Mouse (Mus musculus) bone marrow macrophage, adult 2 months (primary cell): ENCODE measurements around the gene Tuba1b. TPM values are rescaled to one million over a fixed set of nuclear protein-coding genes. Genes with fewer than 3 reads are reported as not detected.
A peak's percentile ranks its signal among the peaks of the same experiment; 100 is the strongest.
"Not testable (repeated sequence)": the region's sequence is repeated elsewhere in the genome, so short reads cannot be mapped to it uniquely, and the experiment has no call there.

ENCODE experiments used
- H3K27ac ChIP-seq: 2 replicates; pipeline ENCODE4 v1.5.1; 2012; ENCODE audit warnings: low read depth, low read length; ENCODE audit not compliant: insufficient read depth
- H3K4me1 ChIP-seq: 2 replicates; pipeline ENCODE4 v1.6.1; 2012; ENCODE audit warnings: low read length; ENCODE audit not compliant: control insufficient read depth, insufficient read depth
- H3K4me3 ChIP-seq: 2 replicates; pipeline ENCODE4 v1.5.1; 2012; ENCODE audit warnings: mild to moderate bottlenecking, low read length, moderate library complexity; ENCODE audit not compliant: insufficient read depth
- CTCF ChIP-seq: IDR thresholded peaks from 2 replicates; pipeline ENCODE4 v1.5.1; 2012; ENCODE audit warnings: low read depth, mild to moderate bottlenecking, low read length, moderate library complexity
- POLR2A ChIP-seq: IDR thresholded peaks from 2 replicates; pipeline ENCODE4 v1.6.1; 2012; ENCODE audit warnings: mild to moderate bottlenecking, low read depth, low read length, borderline replicate concordance
- polyA plus RNA-seq: library from polyadenylated mRNA; stranded (reverse); fragments of >200 nt; gene quantifications from 2 replicates; pipeline ENCODE4 v1.2.4, GENCODE M21; 2012; ENCODE audit not compliant: missing spikeins, insufficient read depth, insufficient read length

Gene Tuba1b
- polyA plus RNA-seq: 872 and 1,013 TPM in 2 replicates

DNA sequence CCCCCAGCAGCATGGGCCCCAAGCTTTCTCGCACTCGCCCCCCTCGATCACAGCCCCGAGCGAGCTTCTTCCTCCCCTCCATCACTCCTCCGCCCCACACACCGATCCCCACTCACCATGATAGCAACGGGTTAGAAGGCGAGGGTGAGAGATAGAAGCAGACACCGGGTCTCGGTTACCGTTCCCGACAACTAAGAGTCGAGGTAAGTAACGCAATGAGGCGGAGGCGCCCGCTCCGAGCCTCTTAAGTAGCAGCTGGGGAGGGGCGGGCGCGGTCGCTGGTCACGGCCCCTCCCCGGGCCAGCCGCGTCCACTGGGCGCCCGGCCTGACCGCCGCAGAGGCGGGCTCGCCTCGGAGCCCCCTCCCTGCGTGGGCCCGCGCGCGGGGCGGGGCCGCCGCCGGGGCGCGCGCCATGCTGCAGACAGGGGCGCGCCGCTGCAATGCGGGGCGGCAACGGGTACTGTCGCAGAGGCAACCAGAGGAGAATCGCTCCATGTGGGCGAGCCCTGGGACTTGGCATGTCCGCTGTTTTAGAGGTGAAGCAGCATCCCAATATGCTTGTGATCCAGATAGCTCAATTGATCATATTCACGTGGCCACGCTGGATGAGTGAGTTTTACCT is at the start of gene Tuba1b:
Gene Tuba1b (minus strand): TSS at position 349 of the 623 bp plus-strand sequence.
- H3K4me1 ChIP-seq: peaks cover 17% of the 10 kb centered on the region
- H3K4me3 ChIP-seq: peak within 1 kb of the TSS; percentile 74
- no peak for TF ChIP-seq CTCF
- TF ChIP-seq POLR2A: peak; percentile 86; the same call in 1 of the 2 replicates
- H3K27ac ChIP-seq: peak within 1 kb of the TSS; percentile 80

DNA sequence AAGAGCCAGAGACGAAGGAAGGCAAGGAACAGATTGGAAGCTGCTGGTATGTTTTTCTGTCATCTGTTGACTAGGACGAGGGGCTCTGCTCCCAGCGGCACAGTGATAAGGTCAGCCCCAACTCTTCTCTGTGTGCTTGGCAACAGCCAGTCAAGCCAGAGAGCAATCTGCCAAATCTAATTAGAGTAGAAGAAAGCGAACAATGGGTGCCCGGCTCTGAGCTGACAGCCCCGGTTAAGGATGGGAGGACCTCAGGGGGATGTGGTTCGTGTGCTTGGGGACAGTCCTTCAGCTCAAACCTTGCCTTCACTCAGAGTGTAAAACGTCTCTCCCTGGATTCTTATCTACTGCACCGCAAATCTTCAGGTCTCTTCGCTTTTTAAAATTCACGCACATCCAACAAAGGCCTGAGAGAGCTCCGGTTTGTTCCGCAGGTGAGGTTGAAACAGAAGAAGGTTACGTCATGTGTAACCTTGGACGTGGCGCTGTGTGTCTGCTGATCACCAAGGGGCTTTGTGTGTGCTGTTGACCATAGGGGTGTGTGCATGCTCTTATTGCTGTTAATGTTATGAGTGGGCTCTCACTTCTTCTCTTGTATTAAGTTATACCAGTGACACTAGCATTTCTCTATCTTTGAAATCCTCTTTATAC is 49.2 kb upstream of the Tuba1b start:
- TF ChIP-seq CTCF: no peak
- TF ChIP-seq POLR2A: no peak
- Histone ChIP-seq H3K4me1 (peaks cover 7% of the 10 kb centered on the region), H3K4me3 (no peak overlapping the region), H3K27ac (no peak overlapping the region)

DNA sequence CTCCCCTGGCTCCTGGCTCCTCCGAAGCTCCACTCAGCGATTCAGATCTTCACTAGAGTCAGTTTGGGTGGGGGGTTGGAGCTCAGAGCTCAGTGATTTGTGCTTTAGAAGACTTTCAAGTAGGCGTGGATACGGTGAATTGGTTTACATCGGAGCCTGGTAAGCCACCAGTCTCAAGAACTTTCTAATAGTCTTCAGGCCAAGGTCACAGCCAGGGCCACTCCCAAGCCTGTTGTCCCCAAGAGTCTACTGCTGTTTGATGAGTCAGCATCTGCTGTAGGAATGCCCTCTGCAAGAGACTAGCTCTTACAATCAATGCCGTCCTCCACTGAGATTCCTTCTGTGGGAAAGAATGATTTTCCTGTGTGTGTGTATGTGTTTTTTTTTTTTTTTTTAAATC is 47.7 kb upstream of the Tuba1b start:
- Histone ChIP-seq H3K27ac (no peak overlapping the region), H3K4me3 (no peak overlapping the region), H3K4me1 (peaks cover 19% of the 10 kb centered on the region)
- TF ChIP-seq CTCF (no peak), POLR2A (no peak)

DNA sequence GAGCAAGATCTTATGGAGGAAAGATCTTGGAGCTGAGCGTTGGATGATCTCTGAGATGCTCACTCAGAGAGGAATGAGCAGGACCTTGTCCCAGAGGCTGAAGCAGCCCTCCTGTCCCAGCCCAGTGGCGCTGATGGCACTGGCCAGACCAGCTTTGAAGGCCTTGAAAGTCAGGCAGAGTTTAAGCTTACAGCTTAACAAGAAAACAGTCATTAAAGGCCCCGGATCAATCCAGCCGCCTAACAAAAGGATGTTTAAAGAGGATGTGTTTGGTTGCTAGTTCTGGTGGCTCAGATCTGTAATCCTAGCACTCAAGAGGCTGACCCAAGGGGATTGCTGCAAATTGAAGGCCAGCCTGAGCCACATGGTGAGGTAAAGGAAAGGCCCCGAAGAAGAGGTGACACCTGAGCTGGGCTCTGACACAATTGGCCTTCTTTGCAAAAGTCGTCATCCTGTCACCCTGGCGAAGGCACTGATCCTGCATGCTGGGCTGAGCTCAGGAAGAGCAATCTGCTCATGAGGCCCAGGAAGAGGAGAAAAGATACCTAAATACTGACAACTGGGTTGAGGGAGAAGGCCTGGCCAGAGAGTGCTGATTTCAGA is 45.7 kb upstream of the Tuba1b start:
- Histone ChIP-seq H3K4me1 (peaks cover 23% of the 10 kb centered on the region), H3K4me3 (no peak overlapping the region), H3K27ac (no peak overlapping the region)
- TF ChIP-seq POLR2A: no peak
- TF ChIP-seq CTCF: no peak

DNA sequence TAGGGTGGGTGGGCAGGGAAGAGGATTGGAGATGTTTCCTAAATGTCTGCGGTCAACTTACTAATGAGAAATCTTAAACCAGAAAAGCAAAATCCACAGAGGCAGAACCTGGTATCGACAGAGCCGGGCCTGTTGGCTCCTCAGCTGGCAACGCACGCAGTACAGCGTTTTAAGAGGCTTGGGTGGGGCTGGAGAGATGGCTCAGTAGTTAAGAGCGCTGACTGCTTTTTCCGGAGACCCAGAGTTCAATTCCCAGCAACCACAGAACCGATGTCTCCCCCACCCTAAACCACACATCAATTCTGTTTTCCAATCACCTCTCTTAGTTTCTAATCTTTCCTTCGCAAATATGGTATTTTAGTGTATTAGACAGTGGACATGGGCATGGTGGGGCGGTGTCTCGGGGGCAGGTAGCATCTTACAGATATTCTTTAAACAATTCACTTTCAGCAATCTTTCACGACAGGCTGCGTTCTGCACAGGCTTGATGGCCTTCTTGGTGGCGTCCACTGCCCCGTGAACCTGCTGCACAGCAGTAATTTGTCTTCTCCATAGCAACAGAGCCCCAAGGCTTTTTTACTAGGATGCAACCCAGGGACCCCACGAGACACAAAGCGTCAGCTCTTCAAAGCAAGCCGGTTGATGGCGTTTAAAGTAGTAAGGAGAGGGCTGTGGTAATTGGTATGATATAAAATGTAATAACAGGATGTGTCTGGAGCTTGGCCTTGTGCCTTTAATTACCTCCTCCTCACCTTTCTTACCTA is 44.2 kb upstream of the Tuba1b start:
- H3K27ac ChIP-seq: no peak overlapping the region
- H3K4me1 ChIP-seq: peaks cover 20% of the 10 kb centered on the region
- no peak overlapping the region for H3K4me3 ChIP-seq
- no peak for TF ChIP-seq POLR2A
- no peak for TF ChIP-seq CTCF

DNA sequence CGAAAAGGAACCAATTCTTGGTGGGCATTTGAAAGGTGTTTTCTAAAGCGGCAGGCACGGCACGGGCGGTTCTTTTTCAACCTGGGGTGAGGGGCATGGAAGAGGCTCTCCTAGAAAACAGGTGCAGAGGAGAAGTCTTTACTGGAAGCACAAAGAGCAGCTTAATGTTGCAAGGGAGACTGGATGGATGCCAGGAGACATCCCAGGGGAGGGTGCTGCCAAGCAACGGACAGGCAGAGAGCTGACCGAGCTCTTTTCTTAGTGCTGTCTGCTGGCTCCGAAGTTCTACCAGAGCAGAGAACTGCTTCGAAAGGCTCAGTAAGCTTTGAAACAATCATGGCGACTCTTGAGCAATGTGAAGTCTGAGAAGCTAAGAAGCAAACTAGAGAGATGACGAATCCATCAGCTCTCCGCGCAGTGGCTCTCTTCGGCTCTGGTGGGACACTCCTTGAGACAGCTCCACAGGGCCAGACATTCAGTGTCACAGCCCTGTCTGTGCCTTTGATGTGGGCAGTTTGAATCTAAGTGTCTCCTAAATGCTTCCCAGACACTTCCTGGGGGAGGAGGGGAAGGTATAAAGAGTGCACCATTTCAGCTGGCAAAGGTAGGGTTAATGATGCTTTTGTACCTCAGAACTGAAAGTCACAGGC is 43.5 kb upstream of the Tuba1b start:
- Histone ChIP-seq H3K4me1 (peaks cover 27% of the 10 kb centered on the region), H3K4me3 (no peak overlapping the region; the same call in 1 of the 2 replicates), H3K27ac (peak overlapping the region; percentile 75)
- TF ChIP-seq POLR2A (no peak), CTCF (no peak)

DNA sequence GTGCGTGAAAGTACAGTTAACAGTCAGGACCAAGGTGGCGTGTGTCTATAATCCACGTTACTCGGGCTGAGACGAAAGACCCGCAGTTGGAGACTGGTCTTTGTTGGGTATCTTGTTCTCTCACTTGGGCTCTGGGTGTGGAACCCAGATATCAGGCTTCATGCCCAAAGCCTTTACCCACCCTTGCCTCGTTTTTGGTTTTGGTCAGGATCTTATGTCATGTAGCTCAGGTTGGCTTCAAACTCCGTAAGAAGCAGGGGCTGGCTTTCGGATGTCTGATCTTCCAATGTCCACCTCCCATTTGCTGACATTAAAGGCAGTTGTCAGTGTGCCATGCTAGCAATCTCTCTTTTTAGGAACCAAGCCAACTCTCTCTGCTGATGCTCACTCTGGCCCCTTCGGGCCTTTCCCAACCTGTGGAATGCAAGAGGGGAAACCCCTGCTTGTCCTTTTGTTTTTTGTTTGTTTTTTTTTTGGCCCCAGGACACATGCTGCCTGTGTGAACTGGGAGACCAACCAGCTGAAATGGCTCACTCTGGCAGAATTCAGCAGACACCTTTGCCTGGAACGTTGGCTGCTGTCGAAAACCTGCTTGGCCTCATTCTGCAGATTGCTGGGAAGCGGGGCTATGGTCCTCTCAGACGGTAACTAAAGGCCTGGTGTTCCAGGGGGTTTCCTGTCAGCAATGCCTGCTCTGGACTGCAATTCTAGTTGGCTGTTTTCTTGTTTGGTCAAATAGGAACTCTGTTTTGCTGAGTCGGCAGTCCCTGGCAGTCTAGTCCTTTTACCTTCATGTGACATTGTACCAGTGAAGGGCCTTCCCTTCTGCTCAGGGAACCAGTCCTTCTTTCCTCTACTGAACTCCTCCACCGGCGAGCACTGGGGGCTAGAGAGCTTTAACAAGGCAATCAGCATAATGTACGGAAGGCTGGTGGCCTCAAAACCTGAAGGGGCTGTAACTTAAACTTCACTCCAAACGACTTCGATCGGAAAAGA is 42.7 kb upstream of the Tuba1b start:
- peak overlapping the region; percentile 75 for H3K27ac ChIP-seq
- peaks cover 31% of the 10 kb centered on the region for H3K4me1 ChIP-seq
- TF ChIP-seq POLR2A (no peak), CTCF (no peak)
- no peak overlapping the region; the same call in 1 of the 2 replicates for H3K4me3 ChIP-seq

DNA sequence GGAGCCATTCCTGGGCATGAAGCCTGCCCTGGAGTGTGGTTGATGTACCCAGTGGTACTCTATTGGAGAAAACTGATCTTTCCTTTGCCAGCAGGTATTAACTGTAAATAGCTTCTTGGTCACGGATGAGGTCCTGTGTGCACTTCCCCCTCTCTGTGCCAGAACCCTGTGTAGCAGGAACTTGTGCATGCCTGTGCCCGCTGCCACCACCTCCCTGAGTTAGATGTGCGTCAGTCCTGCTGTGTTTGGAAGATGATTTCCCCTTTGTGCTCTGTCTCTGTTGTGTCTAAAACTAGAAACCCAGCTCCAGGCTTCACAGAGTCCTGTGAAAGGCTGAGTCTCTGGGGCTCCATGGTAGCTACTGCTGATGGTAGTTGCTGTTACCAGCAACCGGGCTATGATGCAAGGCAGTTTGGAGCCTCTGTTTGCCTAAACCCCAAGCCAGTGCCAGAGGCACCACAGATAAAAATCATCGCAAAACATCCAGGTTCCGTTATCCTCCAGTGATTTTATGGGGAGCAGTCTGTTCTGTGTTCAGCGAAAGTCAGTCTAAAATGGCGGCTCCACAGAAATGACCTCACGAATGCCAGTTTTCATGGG is 38.8 kb upstream of the Tuba1b start:
- Histone ChIP-seq H3K4me3 (no peak overlapping the region), H3K27ac (peak overlapping the region; percentile 16)
- TF ChIP-seq CTCF: no peak
- no peak for TF ChIP-seq POLR2A

DNA sequence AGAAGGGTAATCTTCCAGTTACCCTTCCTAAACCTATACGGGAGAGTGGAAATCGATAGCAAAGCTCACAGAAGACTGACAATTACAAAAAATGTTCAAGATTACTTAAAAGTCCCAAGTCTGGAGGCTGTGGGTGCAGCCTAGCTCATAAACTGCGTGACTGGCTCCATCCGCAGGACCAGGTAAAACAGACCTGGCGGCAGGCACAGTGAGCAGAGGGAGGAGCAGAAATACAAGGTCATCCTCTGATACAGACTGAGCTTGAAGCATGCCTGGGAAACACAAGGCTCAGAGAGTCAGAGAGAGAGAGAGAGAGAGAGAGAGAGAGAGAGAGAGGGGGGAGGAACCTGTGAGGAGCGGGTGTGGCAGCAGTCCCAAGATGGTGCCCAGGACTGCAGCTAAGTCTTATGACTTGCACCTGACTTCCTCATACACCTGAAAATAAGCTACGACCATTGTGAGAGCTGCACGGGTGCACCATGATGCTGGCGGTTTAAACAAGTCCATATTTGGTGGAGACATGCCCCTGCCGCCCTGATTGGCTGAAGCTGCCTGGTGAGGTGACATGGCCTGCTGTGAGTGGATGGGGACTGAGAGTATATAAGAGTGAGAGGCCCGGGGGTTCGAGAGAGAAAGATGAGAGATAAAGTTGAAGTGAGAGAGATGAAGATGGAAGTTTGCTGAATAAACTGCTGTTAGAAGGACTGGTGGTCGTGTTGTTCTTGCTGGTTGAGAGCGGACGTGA is 37.4 kb upstream of the Tuba1b start:
- not testable (repeated sequence) for H3K27ac ChIP-seq, H3K4me3 ChIP-seq
- H3K4me1 ChIP-seq: peaks cover 16% of the 10 kb centered on the region

More for the DNA sequence above, 38.8 kb upstream of the Tuba1b start:
- peaks cover 28% of the 10 kb centered on the region for H3K4me1 ChIP-seq
